Mouse (Mus musculus) 3T3-L1 (cell line): ENCODE measurements at regions not wholly inside any gene's neighbourhood (a gene's known extent, or its start where the extent isn't known, plus 50 kb on each side); places are given as distances from the start of the nearest gene placed in this dataset.

ENCODE experiments used
- DNase-seq: peaks from one replicate; pipeline ENCODE4 v3.0.0-alpha.2; 2015; ENCODE audit warnings: low read depth, low spot score

- peak; percentile 4 for DNase-seq
Measured at GRCm38 (mm10) chr4:28298911-28299353, 514.0 kb upstream of the Epha7 start.

DNA sequence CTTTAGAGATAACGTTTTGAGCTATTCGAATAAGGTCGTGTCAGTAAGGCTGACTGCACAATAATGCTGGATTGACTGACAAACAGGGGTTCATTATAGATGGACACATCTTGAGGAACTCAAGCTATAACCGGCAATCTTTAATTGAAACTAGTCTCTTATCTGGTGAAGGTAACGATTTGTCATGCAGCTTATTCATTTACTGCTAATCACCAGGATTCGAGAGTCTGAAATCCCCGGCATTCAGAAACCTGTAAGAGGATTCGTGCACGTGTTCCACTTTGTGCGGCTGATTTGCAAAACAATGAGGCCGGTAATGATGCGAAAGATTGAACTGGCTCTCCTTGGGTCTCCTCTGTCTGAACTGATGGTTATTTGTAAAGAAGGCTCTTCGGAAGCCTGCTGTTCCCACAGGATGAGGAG is 512.9 kb upstream of the Epha7 start:
- DNase-seq = no peak

GRCm38 (mm10) chr4:28301686-28302085 is 511.2 kb upstream of the Epha7 start:
- peak; percentile 58 for DNase-seq

DNA sequence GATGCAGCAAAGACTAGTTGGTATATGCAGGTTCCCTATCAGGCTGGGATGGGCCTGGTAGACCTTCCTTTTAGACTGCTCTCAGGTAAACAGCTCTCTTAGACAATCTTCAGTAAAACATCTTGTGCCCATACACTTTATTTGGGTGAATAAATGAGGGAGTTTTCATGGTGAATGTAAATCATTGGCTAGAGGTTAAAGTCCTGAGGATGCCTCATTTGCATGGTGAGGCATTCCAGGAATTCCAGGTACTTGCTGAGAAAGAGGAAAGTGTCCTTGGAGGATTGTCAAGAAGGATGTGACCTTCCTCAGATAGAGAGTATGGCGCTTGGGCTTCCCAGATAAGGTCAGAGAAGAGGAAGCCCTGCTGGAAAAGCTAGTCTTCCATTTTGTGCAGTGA is 481.9 kb upstream of the Epha7 start:
- DNase-seq = no peak

- DNase-seq = no peak
Measured at GRCm38 (mm10) chr4:28364566-28364965, 448.4 kb upstream of the Epha7 start.

DNA sequence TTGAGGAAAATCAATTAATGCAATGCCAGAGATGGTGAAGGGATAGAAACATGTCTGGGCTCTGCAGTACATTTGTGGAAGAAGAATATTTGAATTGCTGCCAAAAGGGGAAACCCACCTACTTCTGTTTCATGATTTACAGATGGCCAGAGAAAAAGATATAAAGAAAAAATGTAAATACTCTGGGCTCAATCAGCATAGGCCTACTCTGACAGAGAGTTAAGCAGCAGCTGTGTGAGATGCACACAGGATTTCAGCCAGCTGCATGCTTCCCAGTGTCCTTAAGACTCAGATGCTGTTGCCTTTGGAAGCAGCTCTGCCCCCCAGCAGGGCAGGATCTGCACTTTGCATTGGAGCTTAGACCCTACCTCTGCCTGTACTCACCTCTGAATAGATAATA is 435.8 kb upstream of the Epha7 start:
- no peak for DNase-seq

- no peak for DNase-seq
Measured at GRCm38 (mm10) chr4:28378661-28379060, 434.3 kb upstream of the Epha7 start.

DNA sequence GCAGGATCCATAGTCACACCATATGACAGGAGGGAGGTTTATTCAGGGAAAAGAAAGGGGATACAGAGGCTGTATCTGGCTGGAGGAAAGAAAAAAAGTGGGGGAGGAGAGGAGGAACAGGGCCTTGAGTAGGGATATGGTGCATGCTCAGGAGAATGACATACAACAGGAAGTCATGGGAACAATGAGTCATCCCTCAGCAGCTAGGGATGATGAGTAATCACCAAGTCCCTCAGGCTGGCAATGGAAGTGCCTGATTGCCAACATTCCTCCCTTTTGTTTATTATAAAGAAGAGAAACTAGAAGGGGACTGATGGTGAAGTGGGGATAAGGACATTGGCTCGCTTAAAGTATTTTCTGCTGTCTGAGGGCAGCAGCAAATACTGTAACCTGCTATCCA is 388.6 kb upstream of the Epha7 start:
- peak; percentile 97 for DNase-seq

GRCm38 (mm10) chr4:28440161-28440560 is 372.8 kb upstream of the Epha7 start:
- peak; percentile 91 for DNase-seq

DNA sequence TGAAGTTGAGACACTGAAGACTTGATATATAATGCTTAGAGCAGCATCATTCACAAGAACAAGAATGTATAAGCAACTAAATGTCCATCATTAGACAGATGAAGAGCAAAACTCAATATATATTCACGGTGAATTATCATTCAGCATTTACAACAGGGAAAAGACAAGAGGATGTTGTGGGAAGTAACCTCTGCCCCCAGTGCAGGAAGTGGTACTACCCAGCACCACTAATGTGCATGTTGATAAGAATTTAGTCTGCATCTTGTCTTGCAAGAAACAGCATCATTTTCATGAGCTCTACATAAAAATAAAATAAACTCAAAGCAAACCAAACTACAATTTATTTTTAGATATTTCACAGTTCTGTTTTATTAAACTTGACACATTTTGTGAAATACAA is 359.8 kb upstream of the Epha7 start:
- DNase-seq = no peak

DNA sequence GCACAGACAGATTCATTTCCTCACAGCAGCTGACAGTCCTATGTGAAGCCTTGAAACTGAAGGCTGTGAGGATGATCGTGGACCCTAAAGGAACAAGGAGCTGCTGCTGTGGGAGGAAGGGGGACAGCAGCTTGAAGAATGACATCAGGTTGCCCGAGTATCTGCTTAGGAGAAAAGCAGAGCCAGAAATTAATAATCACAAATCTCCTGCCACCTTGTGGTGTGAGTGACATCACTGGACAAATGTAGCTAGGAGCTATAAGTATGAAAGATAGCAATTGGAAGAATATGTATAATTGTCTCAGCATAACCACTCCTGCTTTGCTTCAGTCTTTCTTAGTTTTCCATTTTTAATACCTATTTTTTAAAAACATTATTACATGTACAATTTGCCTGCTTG is 356.6 kb upstream of the Epha7 start:
- DNase-seq = peak; percentile 29
